Mouse (Mus musculus) stomach, postnatal 0 days (tissue): ENCODE measurements around the gene Tex35.

Experiments used
- CTCF ChIP-seq: IDR thresholded peaks from 2 replicates; pipeline ENCODE4 v1.5.1; 2016; ENCODE audit warnings: antibody characterized with exemption, low read depth, mild to moderate bottlenecking, moderate library complexity
- EP300 ChIP-seq: optimal IDR thresholded peaks from 2 replicates; pipeline ENCODE3; 2016; ENCODE audit warnings: antibody characterized with exemption

DNA sequence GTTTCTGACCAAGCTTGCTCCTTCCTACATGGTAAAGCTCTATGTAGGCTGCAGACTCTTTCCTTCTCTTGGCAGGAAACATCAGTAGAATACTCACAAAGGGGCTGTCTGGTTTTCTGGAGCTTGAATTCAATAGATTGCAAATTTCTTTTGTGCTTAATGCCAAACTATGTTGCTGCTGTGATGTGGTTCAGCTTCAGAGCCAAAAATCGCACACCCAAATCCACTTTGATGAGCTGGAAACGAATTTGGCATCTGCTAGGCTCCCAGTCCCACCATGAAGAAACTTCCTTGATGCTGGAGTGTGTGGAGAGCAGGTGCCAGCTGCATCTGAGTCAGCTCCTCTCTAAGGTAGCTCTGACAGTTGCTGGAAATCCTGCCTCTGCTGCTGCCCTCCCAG lies 6.0 kb upstream of the Tex35 start:
- TF ChIP-seq EP300 (no peak), CTCF (no peak)
